Mouse (Mus musculus) CH12.LX (cell line): ENCODE measurements at regions not wholly inside any gene's neighbourhood (a gene's known extent, or its start where the extent isn't known, plus 50 kb on each side); places are given as distances from the start of the nearest gene placed in this dataset.

Source experiments
- DNase-seq: peaks from one replicate; pipeline ENCODE4 v3.0.0-alpha.2; 2013; ENCODE audit errors: extremely low read depth
- H3K27ac ChIP-seq: 2 replicates; pipeline ENCODE4 v1.5.1; 2012; ENCODE audit warnings: low read depth, mild to moderate bottlenecking, control low read depth, moderate library complexity; ENCODE audit not compliant: insufficient read depth
- H3K27me3 ChIP-seq: replicated peaks from 2 replicates; pipeline ENCODE3; 2012; ENCODE audit warnings: inconsistent platforms
- H3K36me3 ChIP-seq, 2 experiments: replicated peaks in 1 of 2; 2 replicates each; pipeline versions ENCODE3 to v1.6.1; 2012; ENCODE audit warnings: inconsistent platforms in 1 of 2, low read length in 1 of 2, mild to moderate bottlenecking in 1 of 2, mixed read lengths in 1 of 2, moderate library complexity in 1 of 2; ENCODE audit not compliant: control insufficient read depth in 1 of 2, insufficient read depth in 1 of 2
- H3K4me1 ChIP-seq, 2 experiments: 2 replicates each; pipeline ENCODE4 v1.6.1; 2012; ENCODE audit warnings: inconsistent platforms in 1 of 2, moderate library complexity in 1 of 2; ENCODE audit not compliant: insufficient read depth in 2 of 2, control insufficient read depth in 1 of 2
- H3K4me2 ChIP-seq: 2 replicates; pipeline ENCODE4 v1.6.1; 2012; ENCODE audit warnings: low read depth, mild to moderate bottlenecking, control low read depth; ENCODE audit not compliant: poor library complexity, insufficient read depth, severe bottlenecking
- H3K4me3 ChIP-seq, 3 experiments: fragments of 150-350 bp in 1 of 3; sonication (generic) in 1 of 3; replicated peaks in 1 of 3; 2 replicates each; pipeline versions ENCODE3 to v1.5.1; 2011 to 2012; ENCODE audit warnings: low read depth in 2 of 3, low read length in 2 of 3, mild to moderate bottlenecking in 2 of 3, moderate library complexity in 2 of 3, control low read depth in 1 of 3, improper control_type of control experiment in 1 of 3, inconsistent platforms in 1 of 3, mixed read lengths in 1 of 3; ENCODE audit not compliant: poor library complexity in 1 of 3
- H3K79me2 ChIP-seq: replicated peaks from 2 replicates; pipeline ENCODE4 v1.6.1; 2012; ENCODE audit warnings: mild to moderate bottlenecking, moderate library complexity; ENCODE audit not compliant: control insufficient read depth, poor library complexity, insufficient read depth, severe bottlenecking; ENCODE audit errors: extremely low read depth
- H3K9ac ChIP-seq: 2 replicates; pipeline ENCODE4 v1.6.1; 2012; ENCODE audit warnings: low read depth, mild to moderate bottlenecking, control low read depth, moderate library complexity; ENCODE audit not compliant: insufficient read depth
- H3K9me3 ChIP-seq: replicated peaks from 2 replicates; pipeline ENCODE3; 2012; ENCODE audit warnings: low read length, inconsistent platforms, mixed read lengths
- BHLHE40 ChIP-seq: IDR thresholded peaks from 2 replicates; pipeline ENCODE4 v1.6.1; 2011; ENCODE audit warnings: mild to moderate bottlenecking, low read depth, low read length, improper control_type of control experiment
- CHD1 ChIP-seq: IDR thresholded peaks from 2 replicates; pipeline ENCODE4 v1.6.1; 2012; ENCODE audit warnings: low read depth, low read length, improper control_type of control experiment, inconsistent platforms
- CHD2 ChIP-seq: IDR thresholded peaks from 2 replicates; pipeline ENCODE4 v1.6.1; 2011; ENCODE audit warnings: low read length, improper control_type of control experiment
- CTCF ChIP-seq, 2 experiments: IDR thresholded peaks in 1 of 2; conservative IDR thresholded peaks in 1 of 2; 2 replicates each; pipeline ENCODE4 v1.5.1; 2011 to 2012; ENCODE audit warnings: low read depth in 2 of 2, low read length in 2 of 2, improper control_type of control experiment in 1 of 2, inconsistent platforms in 1 of 2, mild to moderate bottlenecking in 1 of 2, moderate library complexity in 1 of 2
- ELF1 ChIP-seq: IDR thresholded peaks from 2 replicates; pipeline ENCODE4 v1.6.1; 2014; ENCODE audit warnings: low read depth, mild to moderate bottlenecking, inconsistent platforms, low read length, improper control_type of control experiment
- EP300 ChIP-seq: IDR thresholded peaks from 2 replicates; pipeline ENCODE4 v1.6.1; 2011; ENCODE audit warnings: low read length, improper control_type of control experiment
- GABPA ChIP-seq: IDR thresholded peaks from 2 replicates; pipeline ENCODE4 v1.6.1; 2012; ENCODE audit warnings: low read depth, low read length, improper control_type of control experiment, inconsistent platforms; ENCODE audit not compliant: insufficient replicate concordance
- HCFC1 ChIP-seq: IDR thresholded peaks from 2 replicates; pipeline ENCODE4 v1.6.1; 2012; ENCODE audit warnings: low read depth, mild to moderate bottlenecking, inconsistent platforms, low read length, improper control_type of control experiment
- IRF4 ChIP-seq: IDR thresholded peaks from 2 replicates; pipeline ENCODE4 v1.6.1; 2014; ENCODE audit warnings: low read depth, mild to moderate bottlenecking, inconsistent platforms, low read length, improper control_type of control experiment
- JUN ChIP-seq: IDR thresholded peaks from 2 replicates; pipeline ENCODE4 v1.6.1; 2011; ENCODE audit warnings: low read depth, mild to moderate bottlenecking, low read length, improper control_type of control experiment, moderate library complexity; ENCODE audit not compliant: insufficient read depth
- JUND ChIP-seq: conservative IDR thresholded peaks from 2 replicates; pipeline ENCODE4 v1.6.1; 2011; ENCODE audit warnings: low read depth, low read length, improper control_type of control experiment
- KAT2A ChIP-seq: IDR thresholded peaks from 2 replicates; pipeline ENCODE4 v1.6.1; 2012; ENCODE audit warnings: low read length, improper control_type of control experiment, inconsistent platforms; ENCODE audit not compliant: insufficient replicate concordance
- MAFK ChIP-seq: IDR thresholded peaks from 2 replicates; pipeline ENCODE4 v1.6.1; 2011; ENCODE audit warnings: low read length, improper control_type of control experiment; ENCODE audit not compliant: insufficient replicate concordance
- MAX ChIP-seq: IDR thresholded peaks from 2 replicates; pipeline ENCODE4 v1.6.1; 2011; ENCODE audit warnings: low read length, improper control_type of control experiment
- MAZ ChIP-seq: IDR thresholded peaks from 2 replicates; pipeline ENCODE4 v1.6.1; 2012; ENCODE audit warnings: low read depth, mild to moderate bottlenecking, inconsistent platforms, low read length, improper control_type of control experiment, moderate library complexity
- MEF2A ChIP-seq: IDR thresholded peaks from 2 replicates; pipeline ENCODE4 v1.6.1; 2014; ENCODE audit warnings: low read depth, mild to moderate bottlenecking, inconsistent platforms, low read length, improper control_type of control experiment, borderline replicate concordance
- MXI1 ChIP-seq: IDR thresholded peaks from 2 replicates; pipeline ENCODE4 v1.6.1; 2011; ENCODE audit warnings: mild to moderate bottlenecking, low read depth, low read length, improper control_type of control experiment
- NELFE ChIP-seq: IDR thresholded peaks from 2 replicates; pipeline ENCODE4 v1.6.1; 2011; ENCODE audit warnings: low read depth, low read length, improper control_type of control experiment
- RAD21 ChIP-seq: IDR thresholded peaks from 2 replicates; pipeline ENCODE4 v1.6.1; 2011; ENCODE audit warnings: low read depth, mild to moderate bottlenecking, low read length, improper control_type of control experiment, moderate library complexity
- SMC3 ChIP-seq: IDR thresholded peaks from 2 replicates; pipeline ENCODE4 v1.6.1; 2011; ENCODE audit warnings: low read depth, low read length, improper control_type of control experiment
- TBP ChIP-seq: conservative IDR thresholded peaks from 2 replicates; pipeline ENCODE4 v1.6.1; 2011; ENCODE audit warnings: low read depth, low read length, improper control_type of control experiment
- TCF12 ChIP-seq: IDR thresholded peaks from 2 replicates; pipeline ENCODE4 v1.6.1; 2014; ENCODE audit warnings: low read depth, mild to moderate bottlenecking, inconsistent platforms, low read length, improper control_type of control experiment
- USF1 ChIP-seq: IDR thresholded peaks from 2 replicates; pipeline ENCODE4 v1.6.1; 2014; ENCODE audit warnings: low read depth, mild to moderate bottlenecking, inconsistent platforms, low read length, improper control_type of control experiment
- USF2 ChIP-seq: conservative IDR thresholded peaks from 2 replicates; pipeline ENCODE4 v1.6.1; 2011; ENCODE audit warnings: low read depth, low read length, improper control_type of control experiment
- ZC3H11A ChIP-seq: IDR thresholded peaks from 2 replicates; pipeline ENCODE4 v1.6.1; 2012; ENCODE audit warnings: low read depth, mild to moderate bottlenecking, inconsistent platforms, low read length, improper control_type of control experiment
- ZKSCAN1 ChIP-seq: IDR thresholded peaks from 2 replicates; pipeline ENCODE4 v1.6.1; 2012; ENCODE audit warnings: low read depth, inconsistent platforms, low read length, improper control_type of control experiment, borderline replicate concordance
- ZMIZ1 ChIP-seq: IDR thresholded peaks from 2 replicates; pipeline ENCODE4 v1.6.1; 2012; ENCODE audit warnings: low read depth, mild to moderate bottlenecking, inconsistent platforms, low read length, improper control_type of control experiment
- dilution Hi-C: fragments of 300-500 bp; cut with MboI; formaldehyde crosslinking; loops from 2 replicates; pipeline ENCODE4 v1.14.3; 2020; ENCODE audit warnings: low sequenced_read_pairs; ENCODE audit not compliant: extremely low pct_unique_long_range_greater_than_20kb, extremely low pct_ligation_motif_present
- in situ Hi-C: fragments of 300-500 bp; cut with MboI; formaldehyde crosslinking; loops from 3 replicates; pipeline ENCODE4 v1.14.3; 2019; ENCODE audit warnings: low sequenced_read_pairs, low pct_ligation_motif_present, low pct_unique_long_range_greater_than_20kb, mixed read lengths

GRCm38 (mm10) chr16:84592978-84593377 is 78.1 kb downstream of the A730009L09Rik start:
- Histone ChIP-seq H3K36me3 (no peaks in the 10 kb centered on the region), H3K27me3 (no peaks in the 10 kb centered on the region), H3K9me3 (peaks cover 12% of the 10 kb centered on the region), H3K27ac (no peak overlapping the region), H3K9ac (no peak overlapping the region)
- TF ChIP-seq NELFE = no peak
- TF ChIP-seq SMC3 = peak; percentile 60
- no peak for TF ChIP-seq USF2
- TF ChIP-seq CTCF (conservative IDR thresholded peaks at IDR 0.05 in 1 of 2, IDR thresholded peaks at IDR 0.05 in 1 of 2; ENCODE audit: low read depth in 2 of 2, low read length in 2 of 2) = peak in 1 of 2 experiments; percentile 54; a peak in 2 of 4 replicates
- TF ChIP-seq USF1 = no peak
- TF ChIP-seq IRF4 = no peak
- no peak for TF ChIP-seq HCFC1
- TF ChIP-seq EP300 = no peak
- TF ChIP-seq KAT2A = no peak
- TF ChIP-seq GABPA = no peak
- TF ChIP-seq MAFK = 0 out of 2 replicates have a peak, but pooled peaks have one; percentile 37
- TF ChIP-seq TCF12 = no peak
- TF ChIP-seq BHLHE40 = no peak
- no peak for TF ChIP-seq TBP
- no peak for TF ChIP-seq ZC3H11A
- TF ChIP-seq CHD2 = no peak
- TF ChIP-seq ELF1 = no peak
- no peak for TF ChIP-seq ZKSCAN1
- TF ChIP-seq CHD1 = no peak
- no peak for TF ChIP-seq MAZ
- TF ChIP-seq RAD21 = peak; percentile 64
- TF ChIP-seq JUN = no peak
- peak; percentile 37; the same call in 1 of the 2 replicates for TF ChIP-seq MEF2A
- TF ChIP-seq MAX = no peak
- TF ChIP-seq JUND = no peak
- no peak for TF ChIP-seq MXI1
- TF ChIP-seq ZMIZ1 = no peak
- TF ChIP-seq, all 38 proteins: peak for 5
- in situ Hi-C loops (loop anchor here (25.0 kb wide), 1 partner anchor 244 kb away; the partner anchor contains the start of genes Atp5j and Gabpa), dilution Hi-C loops (no loop called here)
- peaks cover 15 to 26% of the 10 kb centered on the region in 2 experiments; a peak in 3 of 4 replicates for H3K4me1 ChIP-seq
- H3K4me3 ChIP-seq = no peak overlapping the region
- H3K79me2 ChIP-seq = no peaks in the 10 kb centered on the region
- DNase-seq = no peak
- no peak overlapping the region for H3K4me2 ChIP-seq
